Mouse (Mus musculus): Measurements from ENCODE around the gene Npepps.

DNA sequence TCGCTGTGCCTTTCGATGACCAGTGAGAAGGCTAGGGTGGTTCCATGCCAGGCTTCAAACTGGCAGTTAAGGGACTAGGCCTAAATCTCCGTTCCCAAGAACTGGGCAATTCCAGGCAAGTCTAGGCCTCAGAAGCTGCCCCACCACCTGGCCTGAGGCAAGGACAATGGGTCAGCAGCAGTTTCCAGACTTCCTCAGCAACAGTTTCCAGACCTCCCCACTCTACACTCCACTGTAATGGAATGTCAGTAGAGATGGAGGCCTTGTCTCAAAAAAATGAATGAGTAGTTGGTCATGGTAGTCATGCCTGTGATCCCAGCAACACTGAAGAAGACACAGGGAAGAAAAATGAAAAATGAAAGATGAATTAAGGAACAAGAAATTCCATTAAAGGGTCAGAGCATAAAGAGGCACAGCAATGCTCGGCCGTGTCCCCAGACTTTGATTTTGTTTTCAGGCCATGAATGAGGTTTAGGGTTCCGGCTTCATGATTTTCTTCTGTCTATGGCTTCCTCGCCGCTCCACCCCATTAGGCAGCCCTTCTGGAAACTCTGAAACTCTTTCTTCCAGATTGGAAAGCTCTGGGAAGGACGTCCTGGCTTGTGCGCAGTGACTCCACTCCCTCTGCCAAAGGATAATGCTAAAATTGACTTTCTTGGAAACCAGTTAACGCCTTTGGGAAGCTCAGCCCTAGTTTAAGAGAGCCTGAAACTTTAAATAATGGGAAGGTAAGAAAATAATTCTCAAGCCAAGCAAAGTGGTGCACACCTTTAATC, 27.0 kb upstream of the Npepps start:
- TF ChIP-seq CTCF (IDR thresholded peaks at IDR 0.05; ENCODE audit: borderline replicate concordance, insufficient read depth, low read depth, low read length) (no peak), POLR2A (IDR thresholded peaks at IDR 0.05; ENCODE audit: borderline replicate concordance, insufficient read depth, low read length) (no peak)

Data from cerebellum, adult 2 months (tissue).